ENCODE assay signal across 13 mouse cellular contexts in genomic region chr19:38004809-38005380, GRCm38 (mm10). TPM values are rescaled to one million over a fixed set of nuclear protein-coding genes. Genes with fewer than 3 reads are reported as not detected.
DNase-seq lines count a peak whose midpoint lies in the region; ATAC-seq and TF ChIP-seq lines count a peak whose summit lies in the region.
"Had no signal": no experiment of that assay in that cellular context is flagged by ENCODE, and none has a peak within 500 bp of the region (broad histone marks: within the 10 kb centered on the region; RNA-seq: fewer than 3 reads in every experiment).

No protein-coding gene starts in this region.

- no peak overlapping the region for H3K9ac ChIP-seq in kidney, embryonic 15.5 days
- no peak overlapping the region for H3K9ac ChIP-seq in midbrain, embryonic 15.5 days
- H3K9ac ChIP-seq: neural tube, embryonic 13.5 days had no signal

- no peak overlapping the region for H3ac ChIP-seq in myocyte (ENCODE audit: control insufficient read depth, insufficient read length)

- H3K27ac ChIP-seq in brown adipose tissue, adult 24 weeks (replicated peaks; ENCODE audit: low read depth, low read length) = 0 out of 2 replicates have a peak overlapping the region, but pooled peaks have one; percentile 3
- peak overlapping the region; percentile 24; the same call in 1 of the 2 replicates for H3K27ac ChIP-seq in kidney, embryonic 15.5 days
- no peak overlapping the region for H3K27ac ChIP-seq in midbrain, embryonic 15.5 days
- H3K27ac ChIP-seq: macrophage; neural tube, embryonic 13.5 days had no signal

- DNase-seq in kidney, adult 18-20 months = peak; percentile 16
- no peak for DNase-seq in kidney, adult 8-10 months
- no peak for DNase-seq in layer of hippocampus, postnatal 36 days
- no peak for DNase-seq in right cerebral cortex, postnatal 4 days
- DNase-seq: cerebellum, adult 2 months; layer of hippocampus, adult 9-11 months had no signal

- TF ChIP-seq POLR2A in myocyte (IDR thresholded peaks at IDR 0.05; ENCODE audit: insufficient read length, low read depth) = no peak

- H3K36me3 ChIP-seq in kidney, embryonic 15.5 days = no peaks in the 10 kb centered on the region; the same call in 1 of the 2 replicates
- peaks cover 21% of the 10 kb centered on the region for H3K36me3 ChIP-seq in myocyte (ENCODE audit: control insufficient read depth, insufficient read depth)
- no peaks in the 10 kb centered on the region for H3K36me3 ChIP-seq in midbrain, embryonic 15.5 days (replicated peaks)
- H3K36me3 ChIP-seq: neural tube, embryonic 13.5 days had no signal

- ATAC-seq in kidney, embryonic 15.5 days (replicated peaks; ENCODE audit: low FRiP score) = no peak
- ATAC-seq in midbrain, embryonic 15.5 days (replicated peaks) = no peak

- H3K27me3 ChIP-seq in kidney, embryonic 15.5 days = no peaks in the 10 kb centered on the region
- no peaks in the 10 kb centered on the region for H3K27me3 ChIP-seq in myocyte (ENCODE audit: control insufficient read depth, insufficient read depth, insufficient read length)
- no peaks in the 10 kb centered on the region for H3K27me3 ChIP-seq in midbrain, embryonic 15.5 days (replicated peaks)
- H3K27me3 ChIP-seq: CH12.LX; neural tube, embryonic 13.5 days had no signal

- no peaks in the 10 kb centered on the region for H3K9me3 ChIP-seq in kidney, embryonic 15.5 days (replicated peaks)
- H3K9me3 ChIP-seq in midbrain, embryonic 15.5 days = no peaks in the 10 kb centered on the region
- H3K9me3 ChIP-seq: neural tube, embryonic 13.5 days had no signal

- H3K79me2 ChIP-seq in myocyte (ENCODE audit: control insufficient read depth, insufficient read depth) = peaks cover 59% of the 10 kb centered on the region

- 0 out of 2 replicates have a peak, but pooled peaks cover 2% of the 10 kb centered on the region for H3K4me1 ChIP-seq in brown adipose tissue, adult 24 weeks (ENCODE audit: control insufficient read depth, insufficient read depth, insufficient read length, low read length)
- H3K4me1 ChIP-seq in kidney, embryonic 15.5 days = peaks cover 18% of the 10 kb centered on the region
- no peaks in the 10 kb centered on the region; the same call in 1 of the 2 replicates for H3K4me1 ChIP-seq in midbrain, embryonic 15.5 days

- WGBS in kidney, embryonic 15.5 days = 83% methylated on average over 8 of the region's 8 CpGs
- WGBS in midbrain, embryonic 15.5 days = 87% methylated on average over 8 of the region's 8 CpGs

- no peak overlapping the region for H3K4me3 ChIP-seq in brown adipose tissue, adult 24 weeks (ENCODE audit: insufficient read depth, low read depth, low read length)
- H3K4me3 ChIP-seq in kidney, embryonic 15.5 days (replicated peaks) = no peak overlapping the region
- H3K4me3 ChIP-seq in myocyte = no peak overlapping the region
- H3K4me3 ChIP-seq in midbrain, embryonic 15.5 days = no peak overlapping the region
- H3K4me3 ChIP-seq: neural tube, embryonic 13.5 days had no signal

- H3K4me2 ChIP-seq in kidney, embryonic 15.5 days = no peak overlapping the region
- H3K4me2 ChIP-seq in myocyte (ENCODE audit: low read depth) = peak overlapping the region; percentile 46
- H3K4me2 ChIP-seq in midbrain, embryonic 15.5 days = no peak overlapping the region
- H3K4me2 ChIP-seq: neural tube, embryonic 13.5 days had no signal

TF ChIP-seq in myocyte, 11 proteins besides CTCF, POLR2A, EP300 and RAD21:
- TF ChIP-seq USF1 (IDR thresholded peaks at IDR 0.05; ENCODE audit: low read depth) = no peak
- TF ChIP-seq POLR2AphosphoS2 (IDR thresholded peaks at IDR 0.05; ENCODE audit: insufficient read length, low read depth) = no peak
- no peak for TF ChIP-seq TCF3 (IDR thresholded peaks at IDR 0.05; ENCODE audit: insufficient read length, low read depth)
- no peak for TF ChIP-seq MYOG (IDR thresholded peaks at IDR 0.05; ENCODE audit: control insufficient read depth in 1 of 3, insufficient read depth in 1 of 3, insufficient read length in 2 of 3, low read depth in 2 of 3)
- TF ChIP-seq REST (IDR thresholded peaks at IDR 0.05; ENCODE audit: insufficient read depth, insufficient read length) = no peak
- TF ChIP-seq SRF (IDR thresholded peaks at IDR 0.05; ENCODE audit: control insufficient read depth, insufficient read length, low read depth) = no peak
- TF ChIP-seq MAX (IDR thresholded peaks at IDR 0.05; ENCODE audit: low read depth) = no peak
- TF ChIP-seq CEBPB (IDR thresholded peaks at IDR 0.05; ENCODE audit: insufficient read depth, poor library complexity, severe bottlenecking) = no peak
- no peak for TF ChIP-seq MYOD1 (IDR thresholded peaks at IDR 0.05; ENCODE audit: control insufficient read depth in 1 of 3, insufficient read length in 2 of 3, low read depth in 2 of 3)
- TF ChIP-seq TCF12 (IDR thresholded peaks at IDR 0.05; ENCODE audit: insufficient read depth, poor library complexity, severe bottlenecking) = no peak
- TF ChIP-seq E2F4 (IDR thresholded peaks at IDR 0.05; ENCODE audit: insufficient read depth) = no peak

RNA-seq across cellular contexts. Expression of gene Myof, which starts 38.5 kb away (rescaled TPM):
- 4.4 and 5.5 TPM in 2 replicates for polyA plus RNA-seq in brown adipose tissue, adult 24 weeks (2012; ENCODE audit: insufficient read depth, insufficient read length, missing spikeins)
- polyA plus RNA-seq in kidney, embryonic 15.5 days (2015; fragmentation: Nextera tagmentation; extraction: Ambion mirVana) = 13.6 and 16.5 TPM in 2 replicates
- 76.9 TPM for polyA plus RNA-seq in myocyte (2012; fragmentation: generic; extraction: Trizol)
- total RNA-seq in layer of hippocampus, postnatal 36 days (2021) = 1 to 10 TPM; 4.0 to 5.3 TPM
- polyA plus RNA-seq in midbrain, embryonic 15.5 days (2015; fragmentation: Nextera tagmentation; extraction: Ambion mirVana) = 2.1 and 2.5 TPM in 2 replicates

RNA-seq across cellular contexts. Expression of gene Cep55, which starts 49.9 kb away (rescaled TPM):
- polyA plus RNA-seq in brown adipose tissue, adult 24 weeks (2012; ENCODE audit: insufficient read depth, insufficient read length, missing spikeins) = not detected in 2 replicates
- polyA plus RNA-seq in kidney, embryonic 15.5 days (2015; fragmentation: Nextera tagmentation; extraction: Ambion mirVana) = 29.6 and 30.0 TPM in 2 replicates
- polyA plus RNA-seq in myocyte (2012; fragmentation: generic; extraction: Trizol) = 5.1 TPM
- under 1 TPM in 1 of 2 experiments, not detected in 1; 0.28 TPM for total RNA-seq in layer of hippocampus, postnatal 36 days (2021)
- 5.0 and 5.4 TPM in 2 replicates for polyA plus RNA-seq in midbrain, embryonic 15.5 days (2015; fragmentation: Nextera tagmentation; extraction: Ambion mirVana)
